Mouse (Mus musculus) myocyte (in vitro differentiated cells): ENCODE measurements around the gene Pld1. TPM values are rescaled to one million over a fixed set of nuclear protein-coding genes. Genes with fewer than 3 reads are reported as not detected.

Experiments
- H3K27me3 ChIP-seq: one replicate; pipeline ENCODE4 v1.6.1; 2011; ENCODE audit not compliant: control insufficient read depth, insufficient read depth, insufficient read length
- H3K36me3 ChIP-seq: one replicate; pipeline ENCODE4 v1.6.1; 2011; ENCODE audit not compliant: control insufficient read depth, insufficient read depth
- H3K4me2 ChIP-seq: one replicate; pipeline ENCODE4 v1.6.1; 2011; ENCODE audit warnings: low read depth, control low read depth
- H3K4me3 ChIP-seq: one replicate; pipeline ENCODE4 v1.5.1; 2011; ENCODE audit warnings: mild to moderate bottlenecking, control low read depth, moderate library complexity
- H3K79me2 ChIP-seq: one replicate; pipeline ENCODE4 v1.6.1; 2011; ENCODE audit not compliant: control insufficient read depth, insufficient read depth
- H3ac ChIP-seq: one replicate; pipeline ENCODE4 v1.6.1; 2011; ENCODE audit not compliant: control insufficient read depth, insufficient read length
- CEBPB ChIP-seq: IDR thresholded peaks from 2 replicates; pipeline ENCODE4 v1.6.1; 2011; ENCODE audit warnings: mild to moderate bottlenecking, moderate library complexity; ENCODE audit not compliant: poor library complexity, insufficient read depth, severe bottlenecking
- E2F4 ChIP-seq: IDR thresholded peaks from one replicate; pipeline ENCODE4 v1.6.1; 2011; ENCODE audit warnings: mild to moderate bottlenecking, control low read depth, moderate library complexity; ENCODE audit not compliant: insufficient read depth
- MAX ChIP-seq: IDR thresholded peaks from one replicate; pipeline ENCODE4 v1.6.1; 2011; ENCODE audit warnings: low read depth, mild to moderate bottlenecking, control low read depth
- MYOD1 ChIP-seq, 3 experiments: IDR thresholded peaks; one replicate each; pipeline ENCODE4 v1.6.1; 2011; ENCODE audit warnings: control low read depth in 2 of 3, low read depth in 2 of 3, mild to moderate bottlenecking in 2 of 3, moderate library complexity in 1 of 3; ENCODE audit not compliant: insufficient read length in 2 of 3, control insufficient read depth in 1 of 3
- MYOG ChIP-seq, 3 experiments: IDR thresholded peaks; one replicate each; pipeline ENCODE4 v1.6.1; 2011; ENCODE audit warnings: control low read depth in 2 of 3, low read depth in 2 of 3, mild to moderate bottlenecking in 2 of 3; ENCODE audit not compliant: insufficient read length in 2 of 3, control insufficient read depth in 1 of 3, insufficient read depth in 1 of 3
- POLR2A ChIP-seq: IDR thresholded peaks from one replicate; pipeline ENCODE4 v1.6.1; 2011; ENCODE audit warnings: low read depth, mild to moderate bottlenecking, control low read depth, moderate library complexity; ENCODE audit not compliant: insufficient read length
- POLR2AphosphoS2 ChIP-seq: IDR thresholded peaks from one replicate; pipeline ENCODE4 v1.6.1; 2011; ENCODE audit warnings: low read depth, control low read depth; ENCODE audit not compliant: insufficient read length
- REST ChIP-seq: IDR thresholded peaks from one replicate; pipeline ENCODE4 v1.6.1; 2011; ENCODE audit warnings: mild to moderate bottlenecking, control low read depth, moderate library complexity; ENCODE audit not compliant: insufficient read depth, insufficient read length
- SRF ChIP-seq: IDR thresholded peaks from one replicate; pipeline ENCODE4 v1.6.1; 2011; ENCODE audit warnings: low read depth; ENCODE audit not compliant: control insufficient read depth, insufficient read length
- TCF12 ChIP-seq: IDR thresholded peaks from one replicate; pipeline ENCODE4 v1.6.1; 2011; ENCODE audit warnings: mild to moderate bottlenecking, control low read depth; ENCODE audit not compliant: poor library complexity, insufficient read depth, severe bottlenecking
- TCF3 ChIP-seq: IDR thresholded peaks from one replicate; pipeline ENCODE4 v1.6.1; 2011; ENCODE audit warnings: low read depth, control low read depth; ENCODE audit not compliant: insufficient read length
- USF1 ChIP-seq: IDR thresholded peaks from one replicate; pipeline ENCODE4 v1.6.1; 2011; ENCODE audit warnings: low read depth, mild to moderate bottlenecking, control low read depth, moderate library complexity
- polyA plus RNA-seq: library from polyadenylated mRNA; unstranded; fragments of >200 nt; fragmentation: generic; extraction: Trizol; gene quantifications from one replicate; pipeline ENCODE4 v1.2.1, GENCODE M21; 2012; ENCODE audit warnings: missing spikeins

The Pld1 gene
- polyA plus RNA-seq, 1 experiment = 6.5 TPM

GRCm38 (mm10) chr3:28020404-28020803 lies 81.9 kb downstream of the Pld1 start:
- TF ChIP-seq MAX (no peak), USF1 (no peak), POLR2AphosphoS2 (no peak), REST (no peak), MYOD1 (IDR thresholded peaks at IDR 0.05; ENCODE audit: control insufficient read depth in 1 of 3, insufficient read length in 2 of 3, low read depth in 2 of 3) (no peak), E2F4 (no peak), MYOG (IDR thresholded peaks at IDR 0.05; ENCODE audit: control insufficient read depth in 1 of 3, insufficient read depth in 1 of 3, insufficient read length in 2 of 3, low read depth in 2 of 3) (no peak), POLR2A (no peak), TCF12 (no peak), TCF3 (no peak), CEBPB (no peak)

GRCm38 (mm10) chr3:28022191-28022590 lies 83.7 kb downstream of the Pld1 start:
- no peaks in the 10 kb centered on the region for H3K79me2 ChIP-seq
- no peak overlapping the region for H3K4me3 ChIP-seq
- no peak overlapping the region for H3ac ChIP-seq
- TF ChIP-seq E2F4 = no peak
- no peak for TF ChIP-seq SRF
- no peak for TF ChIP-seq MYOG (IDR thresholded peaks at IDR 0.05; ENCODE audit: control insufficient read depth in 1 of 3, insufficient read depth in 1 of 3, insufficient read length in 2 of 3, low read depth in 2 of 3)
- no peak for TF ChIP-seq POLR2A
- no peak for TF ChIP-seq TCF12
- TF ChIP-seq POLR2AphosphoS2 = no peak
- TF ChIP-seq REST = no peak
- TF ChIP-seq USF1 = no peak
- TF ChIP-seq CEBPB = no peak
- no peak for TF ChIP-seq MAX
- TF ChIP-seq TCF3 = no peak
- TF ChIP-seq MYOD1 (IDR thresholded peaks at IDR 0.05; ENCODE audit: control insufficient read depth in 1 of 3, insufficient read length in 2 of 3, low read depth in 2 of 3) = no peak
- H3K27me3 ChIP-seq = no peaks in the 10 kb centered on the region
- H3K4me2 ChIP-seq = no peak overlapping the region
- H3K36me3 ChIP-seq = no peaks in the 10 kb centered on the region

More at GRCm38 (mm10) chr3:28020404-28020803, 81.9 kb downstream of the Pld1 start:
- Histone ChIP-seq H3K4me3 (no peak overlapping the region), H3K36me3 (no peaks in the 10 kb centered on the region), H3ac (no peak overlapping the region), H3K79me2 (no peaks in the 10 kb centered on the region), H3K4me2 (no peak overlapping the region), H3K27me3 (no peaks in the 10 kb centered on the region)

GRCm38 (mm10) chr3:28026876-28027275 lies 88.4 kb downstream of the Pld1 start:
- H3K27me3 ChIP-seq = no peaks in the 10 kb centered on the region
- H3K36me3 ChIP-seq = peaks cover 9% of the 10 kb centered on the region
- no peak overlapping the region for H3ac ChIP-seq
- H3K4me2 ChIP-seq = no peak overlapping the region
- no peaks in the 10 kb centered on the region for H3K79me2 ChIP-seq
- TF ChIP-seq POLR2A = no peak
- no peak for TF ChIP-seq SRF
- TF ChIP-seq POLR2AphosphoS2 = no peak
- TF ChIP-seq MAX = no peak
- no peak for TF ChIP-seq MYOD1 (IDR thresholded peaks at IDR 0.05; ENCODE audit: control insufficient read depth in 1 of 3, insufficient read length in 2 of 3, low read depth in 2 of 3)
- no peak for TF ChIP-seq TCF12
- TF ChIP-seq USF1 = no peak
- no peak for TF ChIP-seq MYOG (IDR thresholded peaks at IDR 0.05; ENCODE audit: control insufficient read depth in 1 of 3, insufficient read depth in 1 of 3, insufficient read length in 2 of 3, low read depth in 2 of 3)
- no peak for TF ChIP-seq CEBPB
- no peak for TF ChIP-seq REST
- H3K4me3 ChIP-seq = no peak overlapping the region

GRCm38 (mm10) chr3:28028456-28028855 lies 90.0 kb downstream of the Pld1 start:
- Histone ChIP-seq H3K4me3 (no peak overlapping the region), H3K4me2 (no peak overlapping the region), H3ac (no peak overlapping the region), H3K27me3 (no peaks in the 10 kb centered on the region), H3K36me3 (peaks cover 9% of the 10 kb centered on the region), H3K79me2 (no peaks in the 10 kb centered on the region)
- TF ChIP-seq SRF = no peak
- no peak for TF ChIP-seq MYOG (IDR thresholded peaks at IDR 0.05; ENCODE audit: control insufficient read depth in 1 of 3, insufficient read depth in 1 of 3, insufficient read length in 2 of 3, low read depth in 2 of 3)
- no peak for TF ChIP-seq REST

GRCm38 (mm10) chr3:28030860-28031259 lies 92.4 kb downstream of the Pld1 start:
- Histone ChIP-seq H3ac (no peak overlapping the region), H3K4me2 (no peak overlapping the region), H3K36me3 (peaks cover 9% of the 10 kb centered on the region), H3K27me3 (no peaks in the 10 kb centered on the region), H3K79me2 (no peaks in the 10 kb centered on the region), H3K4me3 (no peak overlapping the region)
- TF ChIP-seq E2F4 (no peak), MYOG (IDR thresholded peaks at IDR 0.05; ENCODE audit: control insufficient read depth in 1 of 3, insufficient read depth in 1 of 3, insufficient read length in 2 of 3, low read depth in 2 of 3) (no peak), POLR2A (no peak), CEBPB (no peak), TCF3 (no peak), MYOD1 (IDR thresholded peaks at IDR 0.05; ENCODE audit: control insufficient read depth in 1 of 3, insufficient read length in 2 of 3, low read depth in 2 of 3) (no peak), REST (no peak), POLR2AphosphoS2 (no peak), USF1 (no peak), MAX (no peak), SRF (no peak), TCF12 (no peak)
